Mouse (Mus musculus) stomach, embryonic 14.5 days (tissue): ENCODE data around the gene Cemip2. TPM values are rescaled to one million over a fixed set of nuclear protein-coding genes. Genes with fewer than 3 reads are reported as not detected.

ENCODE experiments used
- ATAC-seq: fragments of 200-750 bp; cut with Nextera tagmentation; 2 replicates; pipeline ENCODE4 v1.8.0; 2017; ENCODE audit warnings: low read depth, moderate TSS enrichment; ENCODE audit not compliant: insufficient number of reproducible peaks, insufficient read depth, low FRiP score
- H3K27ac ChIP-seq: fragments of 300-500 bp; sonication (generic); 2 replicates; pipeline ENCODE4 v1.5.1; 2014; ENCODE audit warnings: mild to moderate bottlenecking, low read length, moderate library complexity, mixed read lengths
- H3K27me3 ChIP-seq: fragments of 300-500 bp; sonication (generic); 2 replicates; pipeline ENCODE4 v1.6.1; 2014; ENCODE audit warnings: low read length, control low read depth, mixed read lengths; ENCODE audit not compliant: control insufficient read depth, insufficient read depth
- H3K36me3 ChIP-seq: fragments of 300-500 bp; sonication (generic); 2 replicates; pipeline ENCODE4 v1.6.1; 2014; ENCODE audit warnings: mild to moderate bottlenecking, control low read depth, low read length, moderate library complexity, mixed read lengths; ENCODE audit not compliant: control insufficient read depth, insufficient read depth
- H3K4me1 ChIP-seq: fragments of 300-500 bp; sonication (generic); 2 replicates; pipeline ENCODE4 v1.6.1; 2014; ENCODE audit warnings: low read length, control low read depth, mixed read lengths; ENCODE audit not compliant: control insufficient read depth, insufficient read depth
- H3K4me2 ChIP-seq: fragments of 300-500 bp; sonication (generic); replicated peaks from 2 replicates; pipeline ENCODE4 v1.6.1; 2014; ENCODE audit warnings: low read depth, low read length, control low read depth
- H3K4me3 ChIP-seq: fragments of 300-500 bp; sonication (generic); 2 replicates; pipeline ENCODE4 v1.5.1; 2014; ENCODE audit warnings: low read depth, low read length, control low read depth
- H3K9ac ChIP-seq: fragments of 300-500 bp; sonication (generic); replicated peaks from 2 replicates; pipeline ENCODE4 v1.6.1; 2014; ENCODE audit warnings: low read depth, mild to moderate bottlenecking, control low read depth, low read length, moderate library complexity, mixed read lengths
- H3K9me3 ChIP-seq: fragments of 300-500 bp; sonication (generic); 2 replicates; pipeline ENCODE4 v1.6.1; 2016; ENCODE audit warnings: low read depth, low read length, control low read depth; ENCODE audit not compliant: control insufficient read depth
- WGBS: fragments of 180-500 bp; shearing (Covaris S2); extraction: QIAGEN DNeasy Blood & Tissue Kit; methylation state at CpG from one replicate; pipeline ENCODE4 v1.1.7; 2014; 5-methylcytosine and 5-hydroxymethylcytosine counted together
- polyA plus RNA-seq: library from polyadenylated mRNA; unstranded; fragments of >200 nt; fragmentation: Nextera tagmentation; extraction: Ambion mirVana; gene quantifications from 2 replicates; pipeline ENCODE4 v1.2.1, GENCODE M21; 2014

Cemip2 gene
- polyA plus RNA-seq, 1 experiment from 2014 or later, result 18.0 TPM

GRCm38 (mm10) chr19:21868471-21868870 is 90.3 kb downstream of the Cemip2 start:
- no peak overlapping the region for H3K4me3 ChIP-seq
- no peak overlapping the region for H3K27ac ChIP-seq
- no peak overlapping the region for H3K9ac ChIP-seq
- H3K27me3 ChIP-seq, result no peaks in the 10 kb centered on the region
- H3K9me3 ChIP-seq, result no peaks in the 10 kb centered on the region
- H3K36me3 ChIP-seq, result no peaks in the 10 kb centered on the region
- no peak for ATAC-seq
- H3K4me2 ChIP-seq, result no peak overlapping the region
- 84% methylated on average over 2 of the region's 2 CpGs for WGBS
- H3K4me1 ChIP-seq, result no peaks in the 10 kb centered on the region

GRCm38 (mm10) chr19:21882110-21882940 is 104.2 kb downstream of the Cemip2 start:
- H3K4me1 ChIP-seq, result no peaks in the 10 kb centered on the region
- H3K27ac ChIP-seq, result peak overlapping the region; percentile 33; the same call in 1 of the 2 replicates
- H3K4me2 ChIP-seq, result no peak overlapping the region
- H3K4me3 ChIP-seq, result no peak overlapping the region
- 30% methylated on average over 8 of the region's 8 CpGs for WGBS
- no peaks in the 10 kb centered on the region for H3K9me3 ChIP-seq
- H3K36me3 ChIP-seq, result no peaks in the 10 kb centered on the region
- no peak for ATAC-seq
- no peaks in the 10 kb centered on the region for H3K27me3 ChIP-seq
- H3K9ac ChIP-seq, result no peak overlapping the region

GRCm38 (mm10) chr19:21883053-21883452 is 104.9 kb downstream of the Cemip2 start:
- H3K4me3 ChIP-seq, result no peak overlapping the region
- H3K36me3 ChIP-seq, result no peaks in the 10 kb centered on the region
- no peak overlapping the region for H3K9ac ChIP-seq
- H3K9me3 ChIP-seq, result no peaks in the 10 kb centered on the region
- H3K27me3 ChIP-seq, result no peaks in the 10 kb centered on the region
- H3K4me2 ChIP-seq, result no peak overlapping the region
- peak overlapping the region; percentile 33; the same call in 1 of the 2 replicates for H3K27ac ChIP-seq
- H3K4me1 ChIP-seq, result no peaks in the 10 kb centered on the region
- 86% methylated on average over 3 of the region's 3 CpGs for WGBS
- ATAC-seq, result no peak

- H3K27me3 ChIP-seq, result no peaks in the 10 kb centered on the region
- no peaks in the 10 kb centered on the region for H3K4me1 ChIP-seq
- ATAC-seq, result no peak
- H3K4me2 ChIP-seq, result no peak overlapping the region
- H3K36me3 ChIP-seq, result no peaks in the 10 kb centered on the region
- no peak overlapping the region for H3K4me3 ChIP-seq
- H3K9ac ChIP-seq, result no peak overlapping the region
- no peaks in the 10 kb centered on the region for H3K9me3 ChIP-seq
- no peak overlapping the region for H3K27ac ChIP-seq
- 76% methylated on average over 2 of the region's 2 CpGs for WGBS
Observed at GRCm38 (mm10) chr19:21883922-21884321, 105.8 kb downstream of the Cemip2 start.

GRCm38 (mm10) chr19:21884385-21884784 is 106.2 kb downstream of the Cemip2 start:
- Histone ChIP-seq H3K4me3 (no peak overlapping the region), H3K4me1 (no peaks in the 10 kb centered on the region), H3K27ac (no peak overlapping the region), H3K9ac (no peak overlapping the region), H3K36me3 (no peaks in the 10 kb centered on the region), H3K9me3 (no peaks in the 10 kb centered on the region), H3K27me3 (no peaks in the 10 kb centered on the region), H3K4me2 (no peak overlapping the region)
- ATAC-seq, result no peak
- 79% methylated on average over 4 of the region's 4 CpGs for WGBS

- WGBS, result 61% methylated on average over 4 of the region's 4 CpGs
- no peaks in the 10 kb centered on the region for H3K27me3 ChIP-seq
- H3K27ac ChIP-seq, result no peak overlapping the region
- no peaks in the 10 kb centered on the region for H3K9me3 ChIP-seq
- H3K9ac ChIP-seq, result no peak overlapping the region
- no peak overlapping the region for H3K4me3 ChIP-seq
- no peak overlapping the region for H3K4me2 ChIP-seq
- H3K36me3 ChIP-seq, result no peaks in the 10 kb centered on the region
- no peaks in the 10 kb centered on the region for H3K4me1 ChIP-seq
- no peak for ATAC-seq
Observed at GRCm38 (mm10) chr19:21886166-21886657, 108.1 kb downstream of the Cemip2 start.

GRCm38 (mm10) chr19:21890699-21891098 is 112.6 kb downstream of the Cemip2 start:
- no peaks in the 10 kb centered on the region for H3K27me3 ChIP-seq
- H3K27ac ChIP-seq, result no peak overlapping the region
- 48% methylated on average over 2 of the region's 2 CpGs for whole genome bisulfite sequencing
- H3K4me3 ChIP-seq, result no peak overlapping the region
- H3K9ac ChIP-seq, result no peak overlapping the region
- no peak overlapping the region for H3K4me2 ChIP-seq
- H3K36me3 ChIP-seq, result no peaks in the 10 kb centered on the region
- no peaks in the 10 kb centered on the region for H3K9me3 ChIP-seq
- no peaks in the 10 kb centered on the region for H3K4me1 ChIP-seq
- no peak for ATAC-seq

- Histone ChIP-seq H3K9me3 (no peaks in the 10 kb centered on the region), H3K9ac (no peak overlapping the region), H3K4me2 (no peak overlapping the region), H3K36me3 (no peaks in the 10 kb centered on the region), H3K27ac (no peak overlapping the region), H3K4me3 (no peak overlapping the region), H3K27me3 (no peaks in the 10 kb centered on the region), H3K4me1 (no peaks in the 10 kb centered on the region)
- 88% methylated on average over 3 of the region's 3 CpGs for WGBS
- no peak for ATAC-seq
Observed at GRCm38 (mm10) chr19:21894792-21895191, 116.7 kb downstream of the Cemip2 start.
